Mouse (Mus musculus): Measurements from ENCODE around the gene Tnk2. TPM values are rescaled to one million over a fixed set of nuclear protein-coding genes. Genes with fewer than 3 reads are reported as not detected.

The Tnk2 gene
- 100 to 1,000 TPM; 206 to 238 (median 222) TPM for total RNA-seq (2022)

GRCm38 (mm10) chr16:32643661-32644061 lies at the start of gene Tnk2:
Tnk2 (plus strand) TSS chr16:32643874.
- peak; percentile 74 to 77 for DNase-seq (ENCODE audit: low spot score in 2 of 2)

- no peak for DNase-seq (ENCODE audit: low spot score in 2 of 2)
Observed at GRCm38 (mm10) chr16:32593916-32594315, 49.8 kb upstream of the Tnk2 start.

DNA sequence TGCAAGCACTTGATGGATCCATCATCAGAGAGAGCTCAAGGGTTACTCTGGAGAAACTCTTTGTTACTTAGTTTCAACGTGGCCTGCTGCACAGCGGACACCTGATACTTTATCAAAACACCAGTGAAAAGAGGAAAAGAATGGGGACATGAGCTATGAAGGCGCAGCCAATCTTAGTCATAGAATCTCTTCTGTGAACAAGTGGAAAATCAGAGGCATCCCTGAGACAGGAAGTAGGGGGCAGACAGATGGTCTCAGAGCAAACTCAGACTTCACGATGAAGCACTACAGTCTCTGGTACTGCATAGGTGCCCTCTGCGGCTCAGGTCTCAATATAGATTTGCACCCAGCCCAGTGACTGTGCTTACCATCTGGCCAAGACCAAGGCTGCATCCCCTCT lies 49.0 kb upstream of the Tnk2 start:
- DNase-seq (ENCODE audit: low spot score in 2 of 2), result no peak

DNA sequence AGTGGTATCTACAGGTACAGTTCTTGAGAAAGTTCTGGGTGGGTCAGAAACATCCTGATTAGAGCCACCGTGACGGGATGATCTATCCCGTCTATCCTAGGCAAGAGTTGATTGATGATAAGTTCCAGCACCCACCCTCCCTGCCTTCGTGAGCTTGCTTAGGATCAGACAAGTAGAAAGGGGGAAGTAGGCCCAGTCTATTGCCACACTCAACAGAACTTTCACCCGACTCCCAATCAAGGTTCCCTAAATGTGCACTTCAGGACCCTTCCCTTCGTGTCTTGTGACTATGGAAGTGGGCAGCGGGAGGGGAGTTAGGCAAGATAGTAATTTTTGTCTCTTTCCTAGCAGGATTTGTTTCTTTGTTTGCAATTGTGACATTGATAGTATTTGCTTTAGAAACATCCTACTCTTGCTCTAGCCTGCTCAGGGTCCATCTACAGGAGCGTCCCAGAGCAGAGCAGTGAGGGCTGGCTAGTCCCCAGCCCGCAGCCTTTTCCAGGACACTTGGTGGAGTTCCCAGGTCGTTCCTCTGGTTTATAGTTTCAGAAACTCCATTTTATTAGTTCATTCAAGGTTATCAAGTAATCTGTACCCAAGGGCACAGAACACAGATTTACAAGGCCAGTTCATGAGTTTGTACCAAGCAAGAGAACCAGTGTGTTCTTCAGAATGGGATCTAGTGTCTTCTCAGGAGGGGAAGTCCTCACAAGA lies 48.4 kb upstream of the Tnk2 start:
- no peak for DNase-seq (ENCODE audit: low spot score in 2 of 2)

DNA sequence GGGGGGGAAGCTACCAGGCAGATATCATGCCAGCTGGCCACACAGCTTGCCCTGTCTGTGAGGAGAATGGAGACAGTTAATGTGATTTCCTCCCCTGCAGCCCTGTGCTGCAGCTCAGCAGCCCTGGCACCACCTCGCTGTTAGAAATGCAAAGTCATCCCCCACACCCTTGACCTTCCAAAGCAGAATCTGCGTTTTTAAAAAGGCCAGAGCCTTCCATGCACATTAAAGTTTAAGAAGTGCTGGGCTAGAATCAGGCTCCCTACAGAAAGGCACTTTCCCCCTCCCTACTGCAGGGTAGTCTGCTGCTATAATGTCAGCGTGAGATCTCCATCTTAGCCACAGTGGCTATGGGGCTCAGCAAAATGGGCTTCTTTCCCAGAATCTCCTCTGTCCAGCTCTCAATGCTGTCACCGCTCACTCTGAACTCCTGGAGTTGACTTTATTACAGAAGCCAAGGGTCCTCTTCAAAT lies 45.7 kb upstream of the Tnk2 start:
- DNase-seq (ENCODE audit: low spot score in 2 of 2), result no peak

GRCm38 (mm10) chr16:32599151-32599550 lies 44.5 kb upstream of the Tnk2 start:
- DNase-seq (ENCODE audit: low spot score in 2 of 2), result no peak

GRCm38 (mm10) chr16:32602193-32602685 lies 41.4 kb upstream of the Tnk2 start:
- no peak for DNase-seq (ENCODE audit: low spot score in 2 of 2)

GRCm38 (mm10) chr16:32607562-32608343 lies 35.9 kb upstream of the Tnk2 start:
- no peak for DNase-seq (ENCODE audit: low spot score in 2 of 2)

DNA sequence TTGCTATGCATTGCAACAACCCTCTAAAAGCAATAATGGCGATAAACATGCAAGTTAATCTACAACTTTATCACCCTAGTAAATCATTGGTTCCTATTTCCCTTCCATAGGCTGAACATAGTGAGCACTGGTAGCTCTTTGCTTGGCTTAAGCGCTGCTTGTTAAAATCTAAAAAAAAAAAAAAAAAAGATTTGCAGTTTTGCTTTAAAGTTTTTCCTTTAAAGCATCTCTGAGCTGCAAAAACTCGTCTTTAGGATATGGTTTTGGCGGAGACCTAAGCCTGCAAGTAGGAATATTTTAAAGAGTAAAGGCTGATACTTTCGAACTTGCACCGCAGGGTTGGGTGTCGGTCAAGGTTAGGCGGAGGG lies 35.3 kb upstream of the Tnk2 start:
- DNase-seq (ENCODE audit: low spot score in 2 of 2), result no peak

- DNase-seq (ENCODE audit: low spot score in 2 of 2), result peak; percentile 93 to 94
Observed at GRCm38 (mm10) chr16:32608712-32609400, 34.8 kb upstream of the Tnk2 start, which contains the start of gene Tfrc. Tfrc (plus strand) TSS chr16:32608920.

- DNase-seq (ENCODE audit: low spot score in 2 of 2), result no peak
Observed at GRCm38 (mm10) chr16:32609401-32609779, 34.3 kb upstream of the Tnk2 start.

GRCm38 (mm10) chr16:32610460-32611255 lies 33.0 kb upstream of the Tnk2 start:
- no peak for DNase-seq (ENCODE audit: low spot score in 2 of 2)

- DNase-seq (ENCODE audit: low spot score in 2 of 2), result no peak
Observed at GRCm38 (mm10) chr16:32612052-32612451, 31.6 kb upstream of the Tnk2 start.

DNA sequence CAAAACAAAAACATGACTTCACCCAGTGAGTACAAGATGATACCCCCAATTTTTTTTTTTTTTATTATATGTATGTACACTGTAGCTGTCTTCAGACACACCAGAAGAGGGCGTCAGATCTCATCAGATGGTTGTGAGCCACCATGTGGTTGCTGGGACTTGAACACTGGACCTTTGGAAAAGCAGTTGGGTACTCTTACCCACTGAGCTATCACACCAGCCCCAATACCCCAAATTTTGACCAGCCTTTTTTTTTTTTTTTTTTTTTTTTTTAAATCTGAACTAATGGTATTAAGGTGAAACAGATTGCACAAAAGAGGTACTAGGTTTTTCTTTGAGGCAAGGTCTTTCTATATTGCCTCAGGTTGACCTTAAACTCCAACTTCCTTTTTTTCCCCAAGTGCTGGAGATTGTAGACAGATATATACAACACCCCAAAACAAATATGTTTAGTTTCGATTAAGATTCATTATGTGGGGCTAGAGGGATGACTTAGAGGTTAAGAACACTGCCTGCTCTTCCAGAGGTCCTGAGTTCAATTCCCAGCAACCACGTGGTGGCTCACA lies 30.3 kb upstream of the Tnk2 start:
- no peak for DNase-seq (ENCODE audit: low spot score in 2 of 2)

DNA sequence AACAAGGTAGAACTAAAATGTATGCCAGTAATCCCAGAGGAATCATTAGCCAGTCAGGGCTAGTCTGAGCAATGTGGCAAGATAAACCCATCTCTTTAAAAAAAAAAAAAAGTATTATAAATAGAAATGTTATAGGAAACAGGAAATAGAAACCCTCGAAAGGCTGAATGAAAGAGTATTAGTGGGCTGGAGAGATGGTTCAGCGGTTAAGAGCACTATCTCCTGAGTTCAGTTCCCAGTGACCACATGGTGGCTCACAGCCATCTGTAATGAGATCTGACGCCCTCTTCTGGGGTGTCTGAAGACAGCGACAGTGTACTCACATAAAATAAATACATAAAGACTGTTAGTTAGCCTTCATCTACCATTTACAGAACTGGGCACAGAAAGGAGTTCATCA lies 29.6 kb upstream of the Tnk2 start:
- no peak for DNase-seq (ENCODE audit: low spot score in 2 of 2)

DNA sequence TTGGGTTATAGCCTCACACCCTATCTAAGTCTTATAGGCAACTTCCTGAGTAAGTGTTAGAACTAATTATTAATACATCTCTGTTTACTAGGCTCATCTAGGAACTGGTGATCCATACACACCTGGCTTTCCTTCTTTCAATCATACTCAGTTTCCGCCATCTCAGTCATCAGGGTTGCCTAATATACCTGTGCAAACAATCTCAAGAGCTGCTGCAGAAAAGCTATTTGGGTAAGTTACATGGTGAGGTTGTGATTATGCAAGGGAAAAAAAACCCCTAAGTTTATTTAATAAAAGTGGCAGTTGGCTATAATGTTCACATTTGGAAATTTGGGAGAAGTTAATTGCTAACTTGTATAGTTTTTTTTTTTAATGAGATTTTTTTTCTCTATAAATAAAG lies 24.7 kb upstream of the Tnk2 start:
- no peak for DNase-seq (ENCODE audit: low spot score in 2 of 2)

DNA sequence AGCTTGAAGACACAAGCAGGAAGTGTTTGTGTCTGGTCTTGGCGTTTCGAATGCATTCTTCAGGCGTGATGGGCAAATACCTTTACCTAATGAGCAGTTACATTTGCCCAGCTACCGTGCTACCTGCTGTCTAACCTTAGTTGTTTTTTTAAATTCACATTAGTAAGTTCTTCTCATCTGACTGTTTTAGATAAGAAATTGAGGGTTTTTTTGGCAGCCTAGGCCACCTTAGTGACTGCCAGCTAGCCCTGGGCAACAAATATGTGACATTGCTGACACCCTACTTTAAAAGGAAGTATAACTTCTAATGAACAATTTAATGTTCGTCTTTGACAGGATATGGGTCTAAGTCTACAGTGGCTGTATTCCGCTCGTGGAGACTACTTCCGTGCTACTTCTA lies 15.5 kb upstream of the Tnk2 start:
- DNase-seq (ENCODE audit: low spot score in 2 of 2), result no peak

GRCm38 (mm10) chr16:32632328-32632824 lies 11.3 kb upstream of the Tnk2 start:
- no peak for DNase-seq (ENCODE audit: low spot score in 2 of 2)

DNA sequence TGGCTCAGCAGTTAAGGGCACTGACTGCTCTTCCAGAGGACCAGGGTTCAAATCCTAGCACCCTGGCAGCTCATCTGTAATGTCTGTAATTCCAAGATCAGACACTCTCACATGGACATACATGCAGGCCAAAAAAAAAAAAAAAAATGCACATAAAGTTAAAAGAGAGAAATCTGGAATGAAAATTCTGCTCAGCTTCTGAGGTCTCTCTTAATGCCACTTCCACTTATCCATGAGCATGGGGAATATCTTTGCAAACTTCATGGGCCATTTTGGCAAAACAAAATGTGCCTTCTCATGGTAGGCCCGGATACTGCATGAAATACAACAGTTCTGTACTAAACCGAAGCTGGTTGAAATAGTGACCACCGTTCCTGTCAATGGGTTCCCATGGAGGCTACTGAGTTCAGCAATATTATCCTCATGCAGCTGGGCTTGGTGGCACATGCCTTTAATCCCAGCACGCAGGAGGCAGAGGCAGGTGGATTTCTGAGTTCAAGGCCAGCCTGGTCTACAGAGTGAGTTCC lies 10.1 kb upstream of the Tnk2 start:
- no peak for DNase-seq (ENCODE audit: low spot score in 2 of 2)

DNA sequence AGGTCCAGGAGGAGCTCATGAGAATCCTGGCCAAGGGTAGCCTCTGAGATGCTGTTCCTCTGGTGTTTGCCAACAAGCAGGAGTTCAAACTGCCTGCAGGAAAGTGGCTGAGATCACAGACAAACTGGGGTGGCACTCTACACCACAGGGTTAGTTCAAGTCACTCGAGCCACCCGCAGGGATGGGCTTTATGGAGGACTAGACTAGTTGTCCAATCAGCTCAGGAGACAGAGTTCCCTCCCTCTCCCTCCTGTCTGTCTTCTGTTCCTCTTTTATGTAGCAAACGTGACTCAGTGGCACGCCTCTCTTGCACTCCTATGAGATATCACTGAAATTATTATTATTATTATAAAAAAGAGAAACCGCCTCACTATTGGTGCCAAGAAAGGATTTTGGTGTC lies 9.5 kb upstream of the Tnk2 start:
- no peak for DNase-seq (ENCODE audit: low spot score in 2 of 2)

Measured in layer of hippocampus, adult 8-10 months (tissue).